Mouse (Mus musculus) activated CD4-positive, CD25-positive, alpha-beta regulatory T cell, adult 4 months (primary cell): ENCODE data around the gene Nfe2l2. TPM values are rescaled to one million over a fixed set of nuclear protein-coding genes. Genes with fewer than 3 reads are reported as not detected.
"Not testable (repeated sequence)": the region's sequence is repeated elsewhere in the genome, so short reads cannot be mapped to it uniquely, and the experiment has no call there.

Experiments
- ATAC-seq: one replicate; pipeline ENCODE4 v1.8.0; 2017
- polyA plus RNA-seq, 2 experiments: library from polyadenylated mRNA; unstranded; fragments of 100-300 nt; shearing (Covaris generic); gene quantifications; one replicate each; pipeline ENCODE4 v1.2.1; 2017

The Nfe2l2 gene
- polyA plus RNA-seq, 2 experiments from 2014 or later = 44.1 to 45.6 TPM

GRCm38 (mm10) chr2:75707420-75707819, 3.0 kb upstream of the Nfe2l2 start:
- ATAC-seq = no peak

GRCm38 (mm10) chr2:75706435-75706834, 2.0 kb upstream of the Nfe2l2 start:
- ATAC-seq = no peak

- ATAC-seq = no peak
These were observed 816 bp upstream of the Nfe2l2 start for GRCm38 (mm10) chr2:75705162-75705752.

GRCm38 (mm10) chr2:75703375-75704181, 863 bp downstream of the Nfe2l2 start:
- ATAC-seq = peak; percentile 66

- ATAC-seq = no peak
These were observed 1.9 kb downstream of the Nfe2l2 start for GRCm38 (mm10) chr2:75702588-75702976.

- no peak for ATAC-seq
These were observed 2.4 kb downstream of the Nfe2l2 start for GRCm38 (mm10) chr2:75701822-75702587.

GRCm38 (mm10) chr2:75701207-75701606, 3.2 kb downstream of the Nfe2l2 start:
- ATAC-seq = no peak

GRCm38 (mm10) chr2:75700543-75700942, 3.9 kb downstream of the Nfe2l2 start:
- no peak for ATAC-seq

- no peak for ATAC-seq
These were observed 5.6 kb downstream of the Nfe2l2 start for GRCm38 (mm10) chr2:75698874-75699273.

GRCm38 (mm10) chr2:75698007-75698406, 6.4 kb downstream of the Nfe2l2 start:
- no peak for ATAC-seq

- ATAC-seq = no peak
These were observed 7.2 kb downstream of the Nfe2l2 start for GRCm38 (mm10) chr2:75697222-75697621.

GRCm38 (mm10) chr2:75696371-75696770, 8.1 kb downstream of the Nfe2l2 start:
- no peak for ATAC-seq

GRCm38 (mm10) chr2:75695676-75696350, 8.6 kb downstream of the Nfe2l2 start:
- no peak for ATAC-seq

- ATAC-seq = not testable (repeated sequence)
These were observed 9.5 kb downstream of the Nfe2l2 start for GRCm38 (mm10) chr2:75694926-75695325.

- no peak for ATAC-seq
These were observed 12.1 kb downstream of the Nfe2l2 start for GRCm38 (mm10) chr2:75692369-75692768.

- no peak for ATAC-seq
These were observed 13.1 kb downstream of the Nfe2l2 start for GRCm38 (mm10) chr2:75691316-75691715.

GRCm38 (mm10) chr2:75690656-75691055, 13.8 kb downstream of the Nfe2l2 start:
- no peak for ATAC-seq

GRCm38 (mm10) chr2:75689482-75690158, 14.8 kb downstream of the Nfe2l2 start:
- no peak for ATAC-seq

GRCm38 (mm10) chr2:75688901-75689300, 15.5 kb downstream of the Nfe2l2 start:
- no peak for ATAC-seq

- no peak for ATAC-seq
These were observed 17.2 kb downstream of the Nfe2l2 start for GRCm38 (mm10) chr2:75687040-75687749.

GRCm38 (mm10) chr2:75685458-75685861, 19.0 kb downstream of the Nfe2l2 start:
- ATAC-seq = peak; percentile 20

GRCm38 (mm10) chr2:75684526-75684925, 19.9 kb downstream of the Nfe2l2 start:
- no peak for ATAC-seq
